Mouse (Mus musculus) heart, embryonic 10.5 days (tissue): ENCODE measurements at regions not wholly inside any gene's neighbourhood (a gene's known extent, or its start where the extent isn't known, plus 50 kb on each side); places are given as distances from the start of the nearest gene placed in this dataset.

ENCODE experiments used
- DNase-seq: peaks from one replicate; pipeline ENCODE4 v3.0.0-alpha.2; 2017; ENCODE audit warnings: low spot score
- H3K27ac ChIP-seq: fragments of 300-500 bp; sonication (generic); 2 replicates; pipeline ENCODE4 v1.5.1; 2016; ENCODE audit warnings: mild to moderate bottlenecking
- H3K27me3 ChIP-seq: fragments of 300-500 bp; sonication (generic); 2 replicates; pipeline ENCODE4 v1.6.1; 2016; ENCODE audit warnings: mild to moderate bottlenecking; ENCODE audit not compliant: poor library complexity, insufficient read depth, severe bottlenecking
- H3K36me3 ChIP-seq: fragments of 300-500 bp; sonication (generic); 2 replicates; pipeline ENCODE4 v1.6.1; 2016; ENCODE audit warnings: mild to moderate bottlenecking, moderate library complexity
- H3K4me1 ChIP-seq: fragments of 300-500 bp; sonication (generic); 2 replicates; pipeline ENCODE4 v1.6.1; 2016; ENCODE audit warnings: mild to moderate bottlenecking
- H3K4me3 ChIP-seq: fragments of 300-500 bp; sonication (generic); 2 replicates; pipeline ENCODE4 v1.5.1; 2016; ENCODE audit warnings: mild to moderate bottlenecking, moderate library complexity
- H3K9me3 ChIP-seq: fragments of 300-500 bp; sonication (generic); 2 replicates; pipeline ENCODE4 v1.6.1; 2016; ENCODE audit warnings: mild to moderate bottlenecking, moderate library complexity
- WGBS: fragments of 180-500 bp; shearing (Covaris S2); methylation state at CpG from one replicate; pipeline ENCODE4 v1.1.7; 2016; 5-methylcytosine and 5-hydroxymethylcytosine counted together

GRCm38 (mm10) chr17:9948985-9949667 lies 279.6 kb upstream of the Pabpc6 start:
- no peaks in the 10 kb centered on the region for H3K36me3 ChIP-seq
- no peaks in the 10 kb centered on the region for H3K27me3 ChIP-seq
- DNase-seq = no peak
- H3K27ac ChIP-seq = no peak overlapping the region
- H3K9me3 ChIP-seq = no peaks in the 10 kb centered on the region
- peaks cover 5% of the 10 kb centered on the region; the same call in 1 of the 2 replicates for H3K4me1 ChIP-seq
- WGBS = 83% methylated on average over 3 of the region's 3 CpGs
- no peak overlapping the region for H3K4me3 ChIP-seq

- H3K27me3 ChIP-seq = no peaks in the 10 kb centered on the region
- H3K4me3 ChIP-seq = no peak overlapping the region
- no peak overlapping the region for H3K27ac ChIP-seq
- WGBS = 77% methylated on average over 7 of the region's 7 CpGs
- no peak for DNase-seq
- H3K9me3 ChIP-seq = no peaks in the 10 kb centered on the region
- no peaks in the 10 kb centered on the region for H3K36me3 ChIP-seq
- peaks cover 5% of the 10 kb centered on the region; the same call in 1 of the 2 replicates for H3K4me1 ChIP-seq
Observed at GRCm38 (mm10) chr17:9947609-9948008, 278.1 kb upstream of the Pabpc6 start.

- no peak for DNase-seq
- Histone ChIP-seq H3K27ac (no peak overlapping the region), H3K27me3 (no peaks in the 10 kb centered on the region), H3K4me1 (peaks cover 15% of the 10 kb centered on the region), H3K36me3 (no peaks in the 10 kb centered on the region), H3K9me3 (no peaks in the 10 kb centered on the region), H3K4me3 (no peak overlapping the region)
- 81% methylated on average over 8 of the region's 8 CpGs for WGBS
Observed at GRCm38 (mm10) chr17:9944513-9944912, 275.0 kb upstream of the Pabpc6 start.

GRCm38 (mm10) chr17:9942171-9942570 lies 272.7 kb upstream of the Pabpc6 start:
- H3K27me3 ChIP-seq = no peaks in the 10 kb centered on the region
- no peak overlapping the region for H3K4me3 ChIP-seq
- 89% methylated on average over 4 of the region's 4 CpGs for WGBS
- peak; percentile 9 for DNase-seq
- H3K27ac ChIP-seq = no peak overlapping the region
- no peaks in the 10 kb centered on the region for H3K36me3 ChIP-seq
- no peaks in the 10 kb centered on the region for H3K9me3 ChIP-seq
- peaks cover 15% of the 10 kb centered on the region for H3K4me1 ChIP-seq

- Histone ChIP-seq H3K4me1 (peaks cover 14% of the 10 kb centered on the region), H3K4me3 (no peak overlapping the region), H3K9me3 (no peaks in the 10 kb centered on the region), H3K27ac (no peak overlapping the region), H3K27me3 (no peaks in the 10 kb centered on the region), H3K36me3 (no peaks in the 10 kb centered on the region)
- WGBS = 79% methylated on average over 6 of the region's 6 CpGs
- DNase-seq = peak; percentile 24
Observed at GRCm38 (mm10) chr17:9939576-9939975, 270.1 kb upstream of the Pabpc6 start.

- Histone ChIP-seq H3K36me3 (no peaks in the 10 kb centered on the region), H3K4me3 (no peak overlapping the region), H3K4me1 (peaks cover 14% of the 10 kb centered on the region), H3K9me3 (no peaks in the 10 kb centered on the region), H3K27me3 (no peaks in the 10 kb centered on the region), H3K27ac (no peak overlapping the region)
- DNase-seq = peak; percentile 36
- WGBS = 85% methylated on average over 10 of the region's 10 CpGs
Observed at GRCm38 (mm10) chr17:9938426-9938825, 268.9 kb upstream of the Pabpc6 start.

GRCm38 (mm10) chr17:9937211-9937610 lies 267.7 kb upstream of the Pabpc6 start:
- Histone ChIP-seq H3K36me3 (no peaks in the 10 kb centered on the region), H3K27ac (no peak overlapping the region), H3K4me3 (no peak overlapping the region), H3K4me1 (peaks cover 18% of the 10 kb centered on the region), H3K27me3 (no peaks in the 10 kb centered on the region), H3K9me3 (no peaks in the 10 kb centered on the region)
- DNase-seq = peak; percentile 7
- 81% methylated on average over 5 of the region's 5 CpGs for WGBS

GRCm38 (mm10) chr17:9932186-9932585 lies 262.7 kb upstream of the Pabpc6 start:
- no peak overlapping the region for H3K4me3 ChIP-seq
- H3K36me3 ChIP-seq = no peaks in the 10 kb centered on the region
- peaks cover 41% of the 10 kb centered on the region for H3K4me1 ChIP-seq
- 59% methylated on average over 8 of the region's 8 CpGs for WGBS
- H3K27me3 ChIP-seq = no peaks in the 10 kb centered on the region
- no peak for DNase-seq
- no peak overlapping the region for H3K27ac ChIP-seq
- H3K9me3 ChIP-seq = no peaks in the 10 kb centered on the region

GRCm38 (mm10) chr17:9931526-9931925 lies 262.0 kb upstream of the Pabpc6 start:
- 81% methylated on average over 6 of the region's 6 CpGs for whole genome bisulfite sequencing
- no peaks in the 10 kb centered on the region for H3K9me3 ChIP-seq
- no peaks in the 10 kb centered on the region for H3K27me3 ChIP-seq

GRCm38 (mm10) chr17:9929448-9930088 lies 260.1 kb upstream of the Pabpc6 start:
- DNase-seq = no peak
- Histone ChIP-seq H3K36me3 (no peaks in the 10 kb centered on the region), H3K9me3 (no peaks in the 10 kb centered on the region), H3K4me3 (no peak overlapping the region), H3K27me3 (no peaks in the 10 kb centered on the region), H3K4me1 (peaks cover 37% of the 10 kb centered on the region), H3K27ac (no peak overlapping the region)
- WGBS = 71% methylated on average over 8 of the region's 8 CpGs

More at GRCm38 (mm10) chr17:9931526-9931925, 262.0 kb upstream of the Pabpc6 start:
- no peak overlapping the region for H3K4me3 ChIP-seq
- no peaks in the 10 kb centered on the region for H3K36me3 ChIP-seq
- peaks cover 38% of the 10 kb centered on the region for H3K4me1 ChIP-seq
- H3K27ac ChIP-seq = no peak overlapping the region
- DNase-seq = no peak

- H3K27ac ChIP-seq = no peak overlapping the region
- H3K4me3 ChIP-seq = no peak overlapping the region
- H3K27me3 ChIP-seq = no peaks in the 10 kb centered on the region
- 56% methylated on average over 8 of the region's 8 CpGs for WGBS
- DNase-seq = no peak
- H3K36me3 ChIP-seq = no peaks in the 10 kb centered on the region
- no peaks in the 10 kb centered on the region for H3K9me3 ChIP-seq
- peaks cover 37% of the 10 kb centered on the region for H3K4me1 ChIP-seq
Observed at GRCm38 (mm10) chr17:9927724-9928123, 258.2 kb upstream of the Pabpc6 start.

- WGBS = 75% methylated on average over 4 of the region's 4 CpGs
Observed at GRCm38 (mm10) chr17:9926308-9926707, 256.8 kb upstream of the Pabpc6 start.

GRCm38 (mm10) chr17:9921326-9921725 lies 251.8 kb upstream of the Pabpc6 start:
- no peaks in the 10 kb centered on the region; the same call in 1 of the 2 replicates for H3K4me1 ChIP-seq
- H3K27me3 ChIP-seq = no peaks in the 10 kb centered on the region
- H3K4me3 ChIP-seq = no peak overlapping the region
- H3K36me3 ChIP-seq = no peaks in the 10 kb centered on the region
- H3K27ac ChIP-seq = no peak overlapping the region
- WGBS = 90% methylated on average over 2 of the region's 2 CpGs
- no peaks in the 10 kb centered on the region for H3K9me3 ChIP-seq
- no peak for DNase-seq

More at GRCm38 (mm10) chr17:9926308-9926707, 256.8 kb upstream of the Pabpc6 start:
- H3K27me3 ChIP-seq = no peaks in the 10 kb centered on the region
- no peak for DNase-seq
- H3K36me3 ChIP-seq = no peaks in the 10 kb centered on the region
- H3K27ac ChIP-seq = no peak overlapping the region
- H3K9me3 ChIP-seq = no peaks in the 10 kb centered on the region
- no peak overlapping the region for H3K4me3 ChIP-seq
- peaks cover 25% of the 10 kb centered on the region for H3K4me1 ChIP-seq
